Mouse (Mus musculus): ENCODE results near the gene Pcnt. TPM values are rescaled to one million over a fixed set of nuclear protein-coding genes. Genes with fewer than 3 reads are reported as not detected.

Gene Pcnt
- total RNA-seq (2021) = 10 to 100 TPM; 14.5 to 21.6 TPM
- long read RNA-seq, experiment 1, partial matches to known transcripts = 4 of 9 reads
- long read RNA-seq, experiment 1, other reads (novel, unspliced or antisense) = 4 of 9 reads
- long read RNA-seq, experiment 2, partial matches to known transcripts = 4 of 6 reads
- long read RNA-seq, experiment 2, other reads (novel, unspliced or antisense) = 2 of 6 reads

GRCm38 (mm10) chr10:76442178-76443088, at the start of gene Pcnt:
TSS of gene Pcnt (minus strand) at chr10:76442786.
- peak; percentile 98 for DNase-seq

DNA sequence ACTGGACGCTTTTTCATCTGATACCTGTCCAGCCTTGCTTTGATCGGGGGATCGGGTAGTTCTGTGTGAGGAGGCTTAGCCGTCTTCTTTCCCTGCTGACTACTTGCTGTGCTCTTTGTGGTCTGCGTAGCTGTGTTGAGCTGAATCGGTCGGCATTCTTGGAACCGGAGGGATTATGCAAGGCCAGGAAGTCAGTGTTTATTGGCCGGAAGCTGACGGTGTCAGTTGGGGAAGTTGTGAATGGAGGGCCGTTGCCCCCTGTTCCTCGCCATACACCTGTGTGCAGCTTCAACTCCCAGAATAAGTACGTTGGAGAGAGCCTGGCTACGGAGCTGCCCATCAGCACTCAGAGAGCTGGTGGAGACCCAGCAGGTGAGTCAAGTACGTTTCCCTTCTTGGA, 46.6 kb upstream of the Pcnt start:
- DNase-seq = no peak

GRCm38 (mm10) chr10:76488265-76488664, 45.7 kb upstream of the Pcnt start:
- DNase-seq = no peak

- no peak for DNase-seq
These were observed 43.7 kb upstream of the Pcnt start for GRCm38 (mm10) chr10:76486302-76486701.

GRCm38 (mm10) chr10:76481480-76481879, 38.9 kb upstream of the Pcnt start:
- no peak for DNase-seq

- DNase-seq = no peak
These were observed 38.3 kb upstream of the Pcnt start for GRCm38 (mm10) chr10:76480851-76481250.

GRCm38 (mm10) chr10:76473759-76474158, 31.2 kb upstream of the Pcnt start:
- no peak for DNase-seq

- DNase-seq = peak; percentile 93
These were observed 25.9 kb upstream of the Pcnt start, which contains the start of the genes Mcm3ap and Ybey for GRCm38 (mm10) chr10:76468203-76469162. TSS of gene Mcm3ap (plus strand) at chr10:76468927. TSS of gene Ybey (minus strand) at chr10:76469114.

- DNase-seq = no peak
These were observed 20.1 kb upstream of the Pcnt start for GRCm38 (mm10) chr10:76462721-76463120.

- DNase-seq = no peak
These were observed 19.7 kb upstream of the Pcnt start for GRCm38 (mm10) chr10:76462312-76462711.

GRCm38 (mm10) chr10:76461255-76461654, 18.7 kb upstream of the Pcnt start:
- DNase-seq = peak; percentile 10

DNA sequence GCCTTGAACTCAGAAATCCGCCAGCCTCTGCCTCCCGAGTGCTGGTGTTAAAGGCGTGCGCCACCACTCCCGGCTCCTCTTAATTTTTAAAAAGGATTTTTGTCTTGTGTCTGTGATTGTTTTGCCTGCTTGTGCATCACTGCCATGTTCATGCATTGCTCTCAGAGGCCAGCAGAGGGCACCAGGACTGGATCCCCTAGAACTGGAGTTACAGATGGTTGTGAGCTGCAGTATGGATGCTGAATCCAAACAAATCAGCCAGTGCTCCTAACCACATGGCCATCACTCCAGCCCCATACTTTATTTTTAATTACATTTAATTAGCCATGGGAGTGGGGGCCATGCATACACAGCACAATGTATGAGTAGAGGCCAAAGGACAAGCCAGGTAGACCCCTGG, 12.7 kb upstream of the Pcnt start:
- DNase-seq = peak; percentile 66

DNA sequence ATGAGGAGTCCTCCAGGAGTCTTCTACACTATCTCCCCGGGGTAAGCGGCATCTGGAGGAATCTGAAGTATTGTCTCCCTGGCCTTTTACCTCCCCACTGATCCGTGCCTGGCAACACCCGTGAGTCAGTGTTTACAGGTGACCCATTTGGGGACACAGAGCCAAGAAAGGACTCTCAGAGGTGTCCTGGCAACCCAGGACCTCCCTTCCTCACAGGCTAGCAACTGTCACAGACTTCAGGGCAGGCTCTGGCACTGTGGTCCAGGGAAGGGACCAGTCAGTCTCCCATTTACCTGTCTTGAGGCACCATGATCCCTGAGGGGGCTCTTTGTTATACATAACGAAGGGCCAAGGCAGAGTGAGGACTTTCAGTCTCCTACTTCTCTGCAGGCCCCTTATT, 6.3 kb upstream of the Pcnt start, which contains the start of gene 2610028H24Rik:
Gene 2610028H24Rik (plus strand): TSS at position 231 of the 400 bp plus-strand sequence.
- DNase-seq = no peak

- peak; percentile 17 for DNase-seq
These were observed 5.0 kb upstream of the Pcnt start for GRCm38 (mm10) chr10:76447406-76448229.

GRCm38 (mm10) chr10:76445996-76446681, 3.6 kb upstream of the Pcnt start:
- DNase-seq = no peak

DNA sequence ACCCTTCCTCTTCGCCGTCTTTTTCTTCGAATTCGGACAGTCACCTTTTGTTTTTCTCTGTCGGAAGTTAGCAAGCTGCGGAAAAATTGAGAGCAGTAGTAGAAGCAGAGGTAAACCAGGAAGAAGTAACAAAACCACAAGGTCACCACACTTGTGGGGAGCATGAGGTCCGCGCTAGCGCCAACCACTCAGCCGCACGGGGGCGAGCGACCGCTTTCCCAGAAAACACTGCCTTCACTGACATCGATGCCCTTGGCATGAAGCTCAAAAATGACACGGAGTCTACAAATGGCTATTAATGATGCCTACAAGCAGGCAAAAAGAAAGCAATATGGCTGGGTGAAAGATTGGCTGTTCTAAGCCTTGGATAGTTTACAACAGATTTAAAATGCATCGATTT, 2.3 kb downstream of the Pcnt start, which contains the start of gene AC141477.1:
Gene AC141477.1 (minus strand): TSS at position 164 of the 400 bp plus-strand sequence.
- DNase-seq = no peak

GRCm38 (mm10) chr10:76439107-76439890, 3.3 kb downstream of the Pcnt start:
- DNase-seq = no peak

GRCm38 (mm10) chr10:76433925-76434324, 8.7 kb downstream of the Pcnt start:
- no peak for DNase-seq

GRCm38 (mm10) chr10:76425674-76426073, 16.9 kb downstream of the Pcnt start:
- DNase-seq = no peak

GRCm38 (mm10) chr10:76416811-76417210, 25.8 kb downstream of the Pcnt start:
- no peak for DNase-seq

All from adrenal gland, postnatal 10 days (tissue).